Mouse (Mus musculus) urinary bladder, postnatal 10 days (tissue): ENCODE measurements around the gene Sorcs1.

Experiments used
- DNase-seq: peaks from one replicate; pipeline ENCODE4 v3.0.0; 2022; ENCODE audit warnings: low spot score

The Sorcs1 gene

GRCm38 (mm10) chr19:50558771-50559170 is 119.7 kb downstream of the Sorcs1 start:
- no peak for DNase-seq

- no peak for DNase-seq
Measured at GRCm38 (mm10) chr19:50534031-50534430, 144.4 kb downstream of the Sorcs1 start.

- DNase-seq = no peak
Measured at GRCm38 (mm10) chr19:50527835-50528234, 150.6 kb downstream of the Sorcs1 start.

- DNase-seq = no peak
Measured at GRCm38 (mm10) chr19:50526094-50526493, 152.4 kb downstream of the Sorcs1 start.

GRCm38 (mm10) chr19:50521943-50522342 is 156.5 kb downstream of the Sorcs1 start:
- DNase-seq = no peak

- no peak for DNase-seq
Measured at GRCm38 (mm10) chr19:50515059-50515673, 163.3 kb downstream of the Sorcs1 start.

GRCm38 (mm10) chr19:50514309-50514830 is 164.1 kb downstream of the Sorcs1 start:
- DNase-seq = no peak

GRCm38 (mm10) chr19:50502816-50503215 is 175.6 kb downstream of the Sorcs1 start:
- DNase-seq = no peak

- DNase-seq = no peak
Measured at GRCm38 (mm10) chr19:50491121-50491520, 187.3 kb downstream of the Sorcs1 start.

GRCm38 (mm10) chr19:50490721-50491120 is 187.7 kb downstream of the Sorcs1 start:
- no peak for DNase-seq

GRCm38 (mm10) chr19:50489786-50490185 is 188.7 kb downstream of the Sorcs1 start:
- no peak for DNase-seq

- no peak for DNase-seq
Measured at GRCm38 (mm10) chr19:50488421-50488820, 190.0 kb downstream of the Sorcs1 start.

- DNase-seq = peak; percentile 17
Measured at GRCm38 (mm10) chr19:50487768-50488167, 190.7 kb downstream of the Sorcs1 start.

GRCm38 (mm10) chr19:50486345-50486744 is 192.1 kb downstream of the Sorcs1 start:
- DNase-seq = no peak

GRCm38 (mm10) chr19:50476774-50477173 is 201.7 kb downstream of the Sorcs1 start:
- no peak for DNase-seq

- DNase-seq = no peak
Measured at GRCm38 (mm10) chr19:50468592-50468991, 209.9 kb downstream of the Sorcs1 start.

- no peak for DNase-seq
Measured at GRCm38 (mm10) chr19:50464811-50465210, 213.6 kb downstream of the Sorcs1 start.

- no peak for DNase-seq
Measured at GRCm38 (mm10) chr19:50458581-50458980, 219.9 kb downstream of the Sorcs1 start.

GRCm38 (mm10) chr19:50457275-50457892 is 221.1 kb downstream of the Sorcs1 start:
- no peak for DNase-seq

GRCm38 (mm10) chr19:50441099-50441498 is 237.3 kb downstream of the Sorcs1 start:
- no peak for DNase-seq

GRCm38 (mm10) chr19:50440246-50440910 is 238.1 kb downstream of the Sorcs1 start:
- DNase-seq = no peak

GRCm38 (mm10) chr19:50439464-50439881 is 239.0 kb downstream of the Sorcs1 start:
- DNase-seq = no peak

- no peak for DNase-seq
Measured at GRCm38 (mm10) chr19:50422928-50423327, 255.5 kb downstream of the Sorcs1 start.
